Mouse (Mus musculus) liver, postnatal 0 days (tissue): ENCODE data around the gene Vasn.

ENCODE experiments used
- CTCF ChIP-seq: sonication (generic); IDR thresholded peaks from 2 replicates; pipeline ENCODE4 v1.5.1; 2016; ENCODE audit warnings: antibody characterized with exemption, low read depth
- EP300 ChIP-seq: IDR thresholded peaks from 2 replicates; pipeline ENCODE4 v1.6.1; 2016; ENCODE audit warnings: antibody characterized with exemption, low read depth, mild to moderate bottlenecking

DNA sequence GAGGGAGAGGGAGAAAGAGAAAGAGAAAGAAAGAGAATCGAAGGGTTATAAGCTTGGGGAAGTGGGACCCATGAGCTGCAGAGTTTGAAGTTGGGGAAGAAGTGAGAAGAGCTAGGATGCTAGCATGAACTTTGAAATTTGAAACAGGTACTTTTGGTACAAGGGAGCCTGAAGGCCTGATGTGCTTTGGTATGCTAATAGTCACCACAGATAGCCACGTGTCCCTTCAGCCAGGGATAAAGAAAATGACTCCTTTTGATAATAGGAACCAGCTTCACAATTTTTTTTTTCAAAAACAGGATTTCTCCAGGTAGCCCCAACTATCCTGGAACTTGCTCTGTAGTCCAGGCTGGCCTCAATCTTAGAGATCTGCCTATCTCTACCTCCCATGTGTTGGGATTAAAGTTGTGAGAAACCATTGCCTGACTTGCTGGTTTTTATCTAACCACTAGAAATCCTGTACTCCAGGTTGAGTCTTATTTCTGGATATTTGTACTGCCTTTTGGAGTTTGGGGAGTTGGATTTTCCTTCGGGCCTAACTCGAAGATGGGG lies 43.0 kb downstream of the Vasn start:
- no peak for TF ChIP-seq CTCF
- TF ChIP-seq EP300 = no peak
